Mouse (Mus musculus) liver, postnatal 0 days (tissue): ENCODE data around the gene Gm13290.
"Not testable (repeated sequence)": the region's sequence is repeated elsewhere in the genome, so short reads cannot be mapped to it uniquely, and the experiment has no call there.

Experiments
- CTCF ChIP-seq: sonication (generic); IDR thresholded peaks from 2 replicates; pipeline ENCODE4 v1.5.1; 2016; ENCODE audit warnings: antibody characterized with exemption, low read depth
- EP300 ChIP-seq: IDR thresholded peaks from 2 replicates; pipeline ENCODE4 v1.6.1; 2016; ENCODE audit warnings: antibody characterized with exemption, low read depth, mild to moderate bottlenecking

DNA sequence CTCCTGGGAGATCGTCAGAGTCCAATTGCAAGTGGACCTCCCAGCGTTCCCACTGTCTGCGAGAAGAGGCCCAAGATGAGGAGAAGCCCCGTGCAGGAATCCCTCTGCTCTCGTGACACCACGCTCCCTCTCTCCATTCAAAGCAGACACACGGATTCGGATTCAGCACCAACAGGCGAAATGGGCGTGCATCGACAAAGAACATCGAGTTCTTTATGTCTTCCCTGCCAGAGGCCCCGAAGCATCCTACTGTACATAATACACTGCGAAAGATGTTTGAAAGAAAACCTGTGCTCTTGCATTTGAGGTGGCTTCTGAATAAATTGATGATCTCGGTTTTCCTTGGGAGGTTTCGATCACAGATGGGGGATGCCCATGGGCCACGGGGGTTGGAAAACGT, 6.7 kb downstream of the Gm13290 start:
- not testable (repeated sequence) for TF ChIP-seq CTCF, EP300
